9 mouse cellular contexts compared by ENCODE assay signal in genomic region chr10:60279290-60279940, GRCm38 (mm10). TPM values are rescaled to one million over a fixed set of nuclear protein-coding genes. Genes with fewer than 3 reads are reported as not detected.
DNase-seq lines count a peak whose midpoint lies in the region; ATAC-seq and TF ChIP-seq lines count a peak whose summit lies in the region.
"Had no signal": no experiment of that assay in that cellular context is flagged by ENCODE, and none has a peak within 500 bp of the region (broad histone marks: within the 10 kb centered on the region; RNA-seq: fewer than 3 reads in every experiment).

No protein-coding gene starts in this region.

- H3ac ChIP-seq in C2C12 (ENCODE audit: control insufficient read depth, insufficient read length, low read depth), result peak overlapping the region; percentile 13

- H3K79me3 ChIP-seq in C2C12 (ENCODE audit: low read depth), result peaks cover 67% of the 10 kb centered on the region

- peaks cover 22% of the 10 kb centered on the region for H3K4me1 ChIP-seq in heart, embryonic 11.5 days (ENCODE audit: control insufficient read depth, insufficient read depth, low read length)
- H3K4me1 ChIP-seq in heart, embryonic 10.5 days, result peaks cover 47% of the 10 kb centered on the region
- H3K4me1 ChIP-seq in forebrain, embryonic 13.5 days, result peaks cover 63% of the 10 kb centered on the region
- peaks cover 64% of the 10 kb centered on the region for H3K4me1 ChIP-seq in liver, postnatal 0 days (ENCODE audit: insufficient read depth)

- no peak for DNase-seq in heart, embryonic 10.5 days (ENCODE audit: low spot score)
- no peak for DNase-seq in liver, postnatal 0 days
- no peak for DNase-seq in frontal cortex, postnatal 25 days (ENCODE audit: low spot score in 2 of 2)
- DNase-seq in gastrocnemius, postnatal 14 days, result no peak
- no peak for DNase-seq in gastrocnemius, postnatal 10 days

- H3K27ac ChIP-seq in heart, embryonic 11.5 days (ENCODE audit: low read depth, low read length), result no peak overlapping the region
- no peak overlapping the region for H3K27ac ChIP-seq in heart, embryonic 10.5 days
- H3K27ac ChIP-seq in forebrain, embryonic 13.5 days, result no peak overlapping the region
- peak overlapping the region; percentile 37 for H3K27ac ChIP-seq in liver, postnatal 0 days (ENCODE audit: low read depth)

- H3K27me3 ChIP-seq in heart, embryonic 11.5 days (ENCODE audit: control insufficient read depth, insufficient read depth, low read length), result no peaks in the 10 kb centered on the region
- no peaks in the 10 kb centered on the region for H3K27me3 ChIP-seq in heart, embryonic 10.5 days (ENCODE audit: insufficient read depth, poor library complexity, severe bottlenecking)
- H3K27me3 ChIP-seq in C2C12 (ENCODE audit: control insufficient read depth, insufficient read depth, insufficient read length), result no peaks in the 10 kb centered on the region
- H3K27me3 ChIP-seq in forebrain, embryonic 13.5 days, result no peaks in the 10 kb centered on the region
- no peaks in the 10 kb centered on the region for H3K27me3 ChIP-seq in liver, postnatal 0 days (ENCODE audit: insufficient read depth, low read length)
- H3K27me3 ChIP-seq: Patski had no signal

- peaks cover 71% of the 10 kb centered on the region for H3K79me2 ChIP-seq in C2C12 (ENCODE audit: control insufficient read depth, insufficient read depth)

- intact Hi-C loops in gastrocnemius, postnatal 14 days (cut with DNase I; ENCODE audit: low total_unique reads), result no loop called here

- H3K4me2 ChIP-seq in heart, embryonic 11.5 days, result peak overlapping the region; percentile 87; the same call in 1 of the 2 replicates
- H3K4me2 ChIP-seq in forebrain, embryonic 13.5 days, result peak overlapping the region; percentile 85
- peak overlapping the region; percentile 94 for H3K4me2 ChIP-seq in liver, postnatal 0 days (ENCODE audit: low read depth, low read length)

- H3K9me3 ChIP-seq in heart, embryonic 11.5 days (replicated peaks; ENCODE audit: control insufficient read depth, low read length), result no peaks in the 10 kb centered on the region
- no peaks in the 10 kb centered on the region for H3K9me3 ChIP-seq in heart, embryonic 10.5 days
- no peaks in the 10 kb centered on the region for H3K9me3 ChIP-seq in forebrain, embryonic 13.5 days (replicated peaks)
- H3K9me3 ChIP-seq in liver, postnatal 0 days (ENCODE audit: low read length), result no peaks in the 10 kb centered on the region

- ATAC-seq in heart, embryonic 11.5 days (replicated peaks; ENCODE audit: insufficient number of reproducible peaks, low FRiP score, low TSS enrichment), result no peak
- ATAC-seq in forebrain, embryonic 13.5 days, result no peak
- no peak for ATAC-seq in liver, postnatal 0 days
- ATAC-seq: Patski had no signal

- no peak overlapping the region for H3K4me3 ChIP-seq in heart, embryonic 11.5 days (ENCODE audit: low read depth, low read length)
- H3K4me3 ChIP-seq in heart, embryonic 10.5 days, result no peak overlapping the region
- H3K4me3 ChIP-seq in C2C12 (ENCODE audit: insufficient read depth, poor library complexity, severe bottlenecking), result no peak overlapping the region
- peak overlapping the region; percentile 74 for H3K4me3 ChIP-seq in forebrain, embryonic 13.5 days
- H3K4me3 ChIP-seq in liver, postnatal 0 days (ENCODE audit: low read depth, low read length), result peak overlapping the region; percentile 94; the same call in 1 of the 2 replicates

- H3K9ac ChIP-seq in heart, embryonic 11.5 days (ENCODE audit: low read depth, low read length), result no peak overlapping the region
- H3K9ac ChIP-seq in forebrain, embryonic 13.5 days, result peak overlapping the region; percentile 50; the same call in 1 of the 2 replicates
- peak overlapping the region; percentile 18 for H3K9ac ChIP-seq in liver, postnatal 0 days (replicated peaks)

- TF ChIP-seq CTCF in C2C12 (IDR thresholded peaks at IDR 0.05; ENCODE audit: control insufficient read depth, insufficient read depth, insufficient read length), result no peak
- no peak for TF ChIP-seq CTCF in liver, postnatal 0 days (IDR thresholded peaks at IDR 0.05; ENCODE audit: low read depth)

- no peaks in the 10 kb centered on the region for H3K36me3 ChIP-seq in heart, embryonic 11.5 days (ENCODE audit: control insufficient read depth, insufficient read depth, low read length)
- H3K36me3 ChIP-seq in heart, embryonic 10.5 days, result peaks cover 4% of the 10 kb centered on the region; the same call in 1 of the 2 replicates
- H3K36me3 ChIP-seq in C2C12 (ENCODE audit: control insufficient read depth, insufficient read depth), result peaks cover 11% of the 10 kb centered on the region
- H3K36me3 ChIP-seq in forebrain, embryonic 13.5 days (ENCODE audit: poor library complexity, severe bottlenecking), result 0 out of 2 replicates have a peak, but pooled peaks cover 3% of the 10 kb centered on the region
- H3K36me3 ChIP-seq in liver, postnatal 0 days (replicated peaks; ENCODE audit: insufficient read depth, low read length), result no peaks in the 10 kb centered on the region

- WGBS in heart, embryonic 11.5 days (ENCODE audit: insufficient replicate concordance), result 71% methylated on average over 8 of the region's 8 CpGs
- WGBS in heart, embryonic 10.5 days, result 75% methylated on average over 8 of the region's 8 CpGs
- WGBS in forebrain, embryonic 13.5 days, result 65% methylated on average over 8 of the region's 8 CpGs
- 64% methylated on average over 8 of the region's 8 CpGs for WGBS in liver, postnatal 0 days (ENCODE audit: insufficient replicate concordance)

- no peak for TF ChIP-seq EP300 in liver, postnatal 0 days (IDR thresholded peaks at IDR 0.05; ENCODE audit: low read depth)

TF ChIP-seq in C2C12, 6 proteins besides CTCF, POLR2A, EP300 and RAD21:
- no peak for TF ChIP-seq FOSL1 (IDR thresholded peaks at IDR 0.05; ENCODE audit: insufficient read depth, low read length, poor library complexity, severe bottlenecking)
- no peak for TF ChIP-seq MYOG (IDR thresholded peaks at IDR 0.05; ENCODE audit: control insufficient read depth, extremely low read depth, insufficient read length)
- TF ChIP-seq MAX (IDR thresholded peaks at IDR 0.05), result no peak
- no peak for TF ChIP-seq USF1 (IDR thresholded peaks at IDR 0.05; ENCODE audit: low read depth)
- TF ChIP-seq MYOD1 (IDR thresholded peaks at IDR 0.05; ENCODE audit: control insufficient read depth, insufficient read length, low read depth), result no peak
- no peak for TF ChIP-seq CEBPB (IDR thresholded peaks at IDR 0.05; ENCODE audit: low read depth)

RNA-seq across cellular contexts. Expression of gene Psap, which starts 2.0 kb away (rescaled TPM):
- 68.5 and 78.1 TPM in 2 replicates for polyA plus RNA-seq in heart, embryonic 11.5 days (2014; fragmentation: Nextera tagmentation; extraction: Ambion mirVana)
- 74.3 and 75.2 TPM in 2 replicates for polyA plus RNA-seq in heart, embryonic 10.5 days (2016; fragmentation: Nextera tagmentation; extraction: Ambion mirVana)
- 439 TPM for polyA plus RNA-seq in C2C12 (2012; fragmentation: generic; extraction: Trizol)
- polyA plus RNA-seq in forebrain, embryonic 13.5 days (2015; fragmentation: Nextera tagmentation; extraction: Ambion mirVana), result 92.2 and 131 TPM in 2 replicates
- 105 and 110 TPM in 2 replicates for polyA plus RNA-seq in liver, postnatal 0 days (2015; fragmentation: Nextera tagmentation; extraction: Ambion mirVana)
- total RNA-seq in gastrocnemius, postnatal 14 days (2021), result 100 to 1,000 TPM; 419 to 467 TPM
- total RNA-seq in gastrocnemius, postnatal 10 days (2021), result 100 to 1,000 TPM; 405 to 444 TPM

Comparison
In these comparisons a context has a peak if more than half of its experiments do, and no peak if none do; other contexts are left out.
1. H3K4me3 ChIP-seq: peak in forebrain, embryonic 13.5 days (single experiment) and liver, postnatal 0 days (single experiment); none in heart, embryonic 11.5 days (single experiment), heart, embryonic 10.5 days (single experiment) and C2C12 (single experiment).
2. Peak in every context shown above with its lines, with median percentiles within 50 percentile points of each other: H3K4me2 ChIP-seq.